Mouse (Mus musculus): ENCODE measurements around the gene Pth2. TPM values are rescaled to one million over a fixed set of nuclear protein-coding genes. Genes with fewer than 3 reads are reported as not detected.
"Not testable (repeated sequence)": the region's sequence is repeated elsewhere in the genome, so short reads cannot be mapped to it uniquely, and the experiment has no call there.

The Pth2 gene
- total RNA-seq, 2 experiments from 2014 or later = not detected

DNA sequence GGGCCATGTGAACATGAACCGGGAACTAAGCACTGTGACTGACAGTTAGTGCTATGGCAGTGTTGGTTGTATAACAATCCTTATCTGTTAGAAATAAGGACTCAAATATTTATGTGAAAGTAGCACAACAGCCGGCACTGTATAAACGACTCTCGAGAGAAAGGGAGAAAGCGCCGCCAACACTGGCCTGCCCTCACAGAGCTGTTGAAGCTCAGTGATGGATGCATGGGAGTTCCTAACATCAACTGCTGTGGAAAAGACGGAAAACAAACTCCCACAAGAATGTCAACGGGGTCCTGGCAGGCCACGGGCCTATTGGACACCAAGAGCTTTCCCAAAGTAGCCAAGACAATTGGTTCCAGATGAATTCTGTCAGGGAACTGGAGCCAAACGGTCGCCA is 29.5 kb upstream of the Pth2 start:
- intact Hi-C loops (cut with DNase I) = no loop called here
- DNase-seq (ENCODE audit: low spot score) = peak; percentile 62

GRCm38 (mm10) chr7:45153052-45153451 is 27.7 kb upstream of the Pth2 start:
- DNase-seq (ENCODE audit: low spot score); intact Hi-C loops (cut with DNase I): not testable (repeated sequence)

DNA sequence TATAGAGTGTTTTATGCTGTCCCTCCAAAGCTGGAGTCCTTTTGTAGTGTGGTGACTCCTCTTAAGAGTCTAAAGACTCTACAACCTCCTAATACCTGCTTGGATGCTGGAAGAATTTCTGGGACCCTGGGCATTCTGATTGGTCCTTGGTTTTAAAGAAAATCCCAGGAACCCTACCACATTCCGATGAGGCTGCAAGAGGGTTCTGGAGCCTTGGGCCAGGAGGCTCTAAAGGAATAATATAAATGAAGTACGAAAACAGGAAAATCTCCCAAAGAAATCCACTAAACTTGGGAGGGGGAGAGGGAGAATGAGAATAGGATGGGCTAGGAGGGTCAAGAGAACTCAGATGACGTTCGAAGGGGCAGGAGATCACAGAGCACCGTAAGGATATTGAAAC is 27.2 kb upstream of the Pth2 start:
- no peak for DNase-seq (ENCODE audit: low spot score)
- intact Hi-C loops (cut with DNase I) = no loop called here

DNA sequence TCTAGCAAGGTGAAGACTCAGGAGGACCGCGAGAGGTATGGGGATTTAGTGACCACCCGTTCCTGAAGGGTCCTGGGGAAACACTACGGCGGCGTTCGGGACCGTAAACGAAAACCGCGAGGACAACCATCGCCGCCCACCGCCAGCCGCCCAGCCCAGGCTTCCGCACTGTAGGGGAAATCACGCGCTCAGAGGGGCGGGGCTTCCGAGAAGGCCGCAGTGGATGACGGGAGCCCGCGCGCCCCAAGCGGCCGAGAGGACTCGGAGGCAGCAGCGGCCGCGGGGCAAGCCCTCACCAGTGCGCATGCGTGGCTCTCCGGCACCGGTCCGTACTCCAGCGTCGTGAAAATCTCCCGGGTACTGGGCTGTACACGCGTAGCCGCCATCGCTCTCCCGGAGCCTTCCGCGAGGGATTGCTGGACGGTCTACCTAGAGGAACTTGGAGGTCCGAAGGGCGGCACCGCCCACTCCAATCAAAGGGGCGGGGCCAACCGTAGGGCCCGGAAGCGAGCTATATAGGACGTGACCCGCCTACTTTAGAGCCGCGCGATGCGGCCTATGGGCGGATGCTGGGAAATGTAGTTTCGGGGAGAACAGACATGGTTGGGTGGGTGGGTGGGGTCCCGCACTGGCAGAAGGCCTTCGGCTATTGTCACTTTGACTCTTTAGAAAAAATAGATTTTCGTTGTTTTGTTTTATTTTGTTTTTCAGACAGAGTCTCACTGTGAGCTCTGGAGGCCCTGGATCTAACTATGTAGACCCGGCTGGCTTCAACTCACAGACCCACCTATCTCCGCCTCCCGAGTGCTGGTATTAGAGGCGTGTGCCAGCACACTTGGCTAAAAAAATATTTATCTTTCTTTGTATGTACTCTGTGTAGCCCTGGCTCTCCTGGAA is 26.5 kb upstream of the Pth2 start, which contains the start of the genes Pih1d1 and Aldh16a1:
TSS of gene Pih1d1 (plus strand) at position 208 of the 897 bp plus-strand sequence.
TSS of gene Aldh16a1 (minus strand) at position 489 of the 897 bp plus-strand sequence.
- intact Hi-C loops (cut with DNase I) = no loop called here

GRCm38 (mm10) chr7:45154993-45155514 is 25.7 kb upstream of the Pth2 start:
- no peak for DNase-seq (ENCODE audit: low spot score)
- intact Hi-C loops (cut with DNase I) = no loop called here

More for the DNA sequence above, 26.5 kb upstream of the Pth2 start, which contains the start of the genes Pih1d1 and Aldh16a1:
- DNase-seq (ENCODE audit: low spot score) = peak; percentile 95

GRCm38 (mm10) chr7:45155590-45155989 is 25.2 kb upstream of the Pth2 start:
- no peak for DNase-seq (ENCODE audit: low spot score)
- intact Hi-C loops (cut with DNase I) = no loop called here

GRCm38 (mm10) chr7:45156206-45156605 is 24.6 kb upstream of the Pth2 start:
- intact Hi-C loops (cut with DNase I) = no loop called here

DNA sequence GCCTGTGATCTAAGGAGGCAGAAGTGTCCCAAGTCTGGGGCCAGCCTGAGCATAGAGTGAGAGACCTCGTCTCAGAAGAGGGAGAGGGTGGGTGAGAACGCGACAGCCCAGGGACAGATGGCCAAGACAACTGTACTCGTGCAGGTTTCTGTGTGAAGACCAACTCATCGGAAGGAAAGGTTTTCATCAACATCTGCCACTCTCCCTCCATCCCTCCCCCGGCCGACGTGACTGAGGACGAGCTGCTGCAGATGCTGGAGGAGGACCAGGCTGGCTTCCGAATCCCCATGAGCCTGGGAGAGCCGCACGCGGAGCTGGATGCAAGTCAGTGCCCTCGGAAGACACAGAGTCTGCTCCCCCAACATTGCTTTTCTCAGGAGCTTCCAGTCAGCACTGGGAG is 23.3 kb upstream of the Pth2 start:
- intact Hi-C loops (cut with DNase I) = no loop called here
- DNase-seq (ENCODE audit: low spot score) = no peak

More at GRCm38 (mm10) chr7:45156206-45156605, 24.6 kb upstream of the Pth2 start:
- no peak for DNase-seq (ENCODE audit: low spot score)

DNA sequence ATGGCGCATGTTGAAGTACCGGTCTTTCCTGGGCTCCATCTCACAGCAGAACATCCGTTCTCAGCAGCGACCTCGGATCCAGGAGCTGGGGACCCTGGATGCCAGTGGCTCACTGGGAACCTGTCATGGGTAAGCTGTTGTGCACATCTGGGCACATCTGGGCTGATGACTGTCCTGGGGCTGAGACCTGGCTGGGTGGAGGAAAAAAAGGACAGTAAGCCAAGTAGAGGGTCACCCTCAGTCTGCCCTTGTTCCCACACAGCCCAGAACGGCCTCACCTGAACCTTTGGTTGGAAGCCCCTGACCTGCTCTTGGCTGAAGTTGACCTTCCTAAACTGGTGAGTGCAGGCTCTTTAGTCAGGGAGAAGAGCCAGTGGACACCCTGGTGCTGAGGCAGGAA is 21.8 kb upstream of the Pth2 start:
- no peak for DNase-seq (ENCODE audit: low spot score)
- intact Hi-C loops (cut with DNase I) = no loop called here

- no peak for DNase-seq (ENCODE audit: low spot score)
- intact Hi-C loops (cut with DNase I) = loop anchor here (5.0 kb wide), 1 partner anchor 137 kb away; no protein-coding TSS in a partner anchor
These were observed 20.4 kb upstream of the Pth2 start for GRCm38 (mm10) chr7:45160316-45160800.

DNA sequence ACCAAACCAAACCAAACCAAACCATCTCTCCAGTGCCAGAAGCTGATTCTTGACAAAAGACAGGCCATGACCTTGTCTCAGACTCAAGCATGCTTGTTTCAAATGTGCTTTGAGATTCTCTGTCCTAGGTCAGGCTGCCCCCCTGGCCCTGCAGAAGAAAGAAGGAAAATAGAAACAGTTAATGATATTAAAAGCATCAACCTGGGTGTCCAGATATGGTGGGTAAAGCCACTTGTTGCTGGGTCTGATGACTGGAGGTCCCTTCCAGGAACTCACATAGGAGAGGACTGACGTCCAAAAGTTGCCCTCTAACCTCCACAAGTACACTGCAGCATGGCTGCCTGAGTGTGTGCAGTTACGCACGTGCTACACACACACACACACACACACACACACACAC is 19.9 kb upstream of the Pth2 start:
- intact Hi-C loops (cut with DNase I) = loop anchor here (5.0 kb wide), 1 partner anchor 136 kb away; no protein-coding TSS in a partner anchor
- DNase-seq (ENCODE audit: low spot score) = no peak

GRCm38 (mm10) chr7:45161612-45162473 is 19.0 kb upstream of the Pth2 start:
- DNase-seq (ENCODE audit: low spot score) = peak; percentile 75
- intact Hi-C loops (cut with DNase I) = loop anchor here (1.0 to 5.0 kb wide), 2 partner anchors 36 to 135 kb away; no protein-coding TSS in a partner anchor

DNA sequence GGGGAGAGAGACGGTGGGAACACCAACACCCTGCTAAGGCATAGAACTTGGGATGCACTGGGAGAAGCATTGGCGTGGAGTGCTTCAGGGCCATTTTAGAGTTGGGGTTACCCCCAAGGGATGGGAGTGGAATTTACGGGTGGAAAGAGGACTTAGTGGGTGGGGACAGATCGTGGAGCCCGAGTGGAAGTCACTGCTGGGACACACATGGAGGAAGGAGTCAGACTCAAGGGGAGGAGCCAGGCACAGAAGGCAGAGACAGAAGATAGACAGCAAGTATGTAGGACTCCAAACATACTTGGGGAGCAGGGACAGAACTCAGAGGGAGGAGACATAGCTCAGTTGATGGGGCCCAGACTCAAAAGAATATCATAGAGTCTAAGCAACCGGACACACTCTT is 18.2 kb upstream of the Pth2 start:
- intact Hi-C loops (cut with DNase I) = loop anchor here (1.0 to 5.0 kb wide), 2 partner anchors 36 to 135 kb away; no protein-coding TSS in a partner anchor
- DNase-seq (ENCODE audit: low spot score) = no peak

GRCm38 (mm10) chr7:45162996-45163615 is 17.7 kb upstream of the Pth2 start:
- DNase-seq (ENCODE audit: low spot score) = no peak
- intact Hi-C loops (cut with DNase I) = loop anchor here (1.0 to 5.0 kb wide), 2 partner anchors 35 to 134 kb away; no protein-coding TSS in a partner anchor

DNA sequence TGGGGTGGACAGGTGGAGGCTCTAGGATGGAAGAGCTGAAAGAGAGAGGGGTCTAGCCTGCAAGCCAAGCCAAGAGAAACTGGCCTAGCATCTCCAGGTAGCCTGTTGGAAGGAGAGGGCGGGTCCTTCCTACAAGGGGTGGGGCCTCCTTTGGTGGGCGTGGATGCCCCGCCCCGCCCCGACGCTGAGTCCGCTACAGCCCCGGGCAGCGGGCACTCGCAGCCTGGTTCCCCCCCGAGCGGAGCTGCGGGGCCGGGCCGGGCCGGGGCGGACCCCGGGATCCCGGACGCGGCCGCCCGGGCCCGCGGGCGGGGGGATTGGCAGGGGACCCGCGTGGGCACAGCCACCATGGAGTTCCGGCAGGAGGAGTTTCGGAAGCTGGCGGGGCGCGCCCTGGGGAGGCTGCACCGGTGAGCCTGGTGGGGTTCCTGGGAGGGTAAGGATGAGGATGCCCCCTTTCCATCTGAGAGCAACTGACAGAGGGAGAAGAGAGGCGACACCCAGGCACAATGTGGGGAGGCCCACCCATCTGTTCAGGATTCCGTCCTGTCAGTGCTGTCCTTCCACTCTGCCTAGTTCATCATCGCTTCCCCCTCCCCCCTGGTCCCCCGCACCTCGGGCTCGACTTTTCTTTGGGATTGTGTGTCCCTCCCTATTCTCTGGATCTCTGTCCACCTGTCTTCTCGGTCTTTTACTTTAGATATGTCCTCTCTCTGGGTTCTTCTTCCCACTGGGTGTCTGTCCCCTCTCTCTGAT is 16.9 kb upstream of the Pth2 start, which contains the start of gene Slc17a7:
TSS of gene Slc17a7 (plus strand) at position 215 of the 756 bp plus-strand sequence.
- intact Hi-C loops (cut with DNase I) = loop anchor here (5.0 kb wide), 1 partner anchor 133 kb away; no protein-coding TSS in a partner anchor
- no peak for DNase-seq (ENCODE audit: low spot score)

GRCm38 (mm10) chr7:45164833-45165232 is 16.0 kb upstream of the Pth2 start:
- intact Hi-C loops (cut with DNase I) = loop anchor here (5.0 kb wide), 1 partner anchor 132 kb away; no protein-coding TSS in a partner anchor
- no peak for DNase-seq (ENCODE audit: low spot score)

DNA sequence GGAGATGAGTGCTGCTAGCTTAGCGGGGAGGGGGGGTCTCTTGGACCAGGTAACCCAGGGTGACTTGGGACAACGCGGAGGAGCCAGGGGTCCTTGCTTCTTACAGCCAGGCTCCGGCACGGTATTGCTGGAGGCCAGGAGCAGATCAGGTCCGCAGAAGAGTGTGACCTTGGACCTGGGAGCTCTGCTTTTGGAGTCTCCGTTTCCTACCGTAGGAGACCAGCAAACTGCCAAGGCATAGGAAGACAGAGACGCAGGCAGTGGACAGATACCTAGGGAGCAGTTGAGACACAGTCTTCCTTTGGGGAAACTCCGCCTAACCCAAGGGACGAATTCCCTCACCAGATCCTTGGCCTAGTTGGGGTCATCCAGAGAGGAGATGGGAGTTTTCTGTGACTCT is 15.1 kb upstream of the Pth2 start:
- intact Hi-C loops (cut with DNase I) = no loop called here

GRCm38 (mm10) chr7:45166950-45167401 is 13.8 kb upstream of the Pth2 start:
- DNase-seq (ENCODE audit: low spot score) = no peak
- intact Hi-C loops (cut with DNase I) = no loop called here

More for the DNA sequence above, 15.1 kb upstream of the Pth2 start:
- DNase-seq (ENCODE audit: low spot score) = no peak

Data from heart, postnatal 25 days (tissue).